Mouse (Mus musculus): ENCODE data around the gene Mknk2.

Gene Mknk2

DNA sequence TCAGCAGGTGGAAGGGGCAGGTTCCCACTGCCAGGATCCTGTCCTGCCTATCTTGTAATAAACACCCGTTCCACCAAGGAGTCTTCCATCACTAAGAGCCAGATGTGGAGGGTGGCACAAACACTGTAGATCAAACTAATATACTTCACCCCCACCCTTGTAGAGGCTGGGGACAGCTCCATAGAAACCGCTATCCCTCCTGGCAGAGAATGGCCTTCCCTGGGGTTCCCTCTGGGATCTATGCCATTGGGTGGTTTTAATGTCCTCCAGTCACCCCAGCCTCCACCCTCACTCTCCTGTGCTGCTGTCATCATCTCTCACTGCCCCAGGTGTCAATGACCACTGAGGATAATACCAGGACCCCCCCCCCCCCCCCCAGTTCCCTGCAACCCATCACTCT lies 7.4 kb downstream of the Mknk2 start:
- no peak for DNase-seq (ENCODE audit: low read depth in 2 of 2, low spot score in 2 of 2)

GRCm38 (mm10) chr10:80669737-80670485 lies 8.0 kb downstream of the Mknk2 start:
- DNase-seq (ENCODE audit: low read depth in 2 of 2, low spot score in 2 of 2): no peak

GRCm38 (mm10) chr10:80669018-80669417 lies 8.9 kb downstream of the Mknk2 start:
- no peak for DNase-seq (ENCODE audit: low read depth in 2 of 2, low spot score in 2 of 2)

- no peak for DNase-seq (ENCODE audit: low read depth in 2 of 2, low spot score in 2 of 2)
These were observed 9.3 kb downstream of the Mknk2 start for GRCm38 (mm10) chr10:80668614-80669013.

DNA sequence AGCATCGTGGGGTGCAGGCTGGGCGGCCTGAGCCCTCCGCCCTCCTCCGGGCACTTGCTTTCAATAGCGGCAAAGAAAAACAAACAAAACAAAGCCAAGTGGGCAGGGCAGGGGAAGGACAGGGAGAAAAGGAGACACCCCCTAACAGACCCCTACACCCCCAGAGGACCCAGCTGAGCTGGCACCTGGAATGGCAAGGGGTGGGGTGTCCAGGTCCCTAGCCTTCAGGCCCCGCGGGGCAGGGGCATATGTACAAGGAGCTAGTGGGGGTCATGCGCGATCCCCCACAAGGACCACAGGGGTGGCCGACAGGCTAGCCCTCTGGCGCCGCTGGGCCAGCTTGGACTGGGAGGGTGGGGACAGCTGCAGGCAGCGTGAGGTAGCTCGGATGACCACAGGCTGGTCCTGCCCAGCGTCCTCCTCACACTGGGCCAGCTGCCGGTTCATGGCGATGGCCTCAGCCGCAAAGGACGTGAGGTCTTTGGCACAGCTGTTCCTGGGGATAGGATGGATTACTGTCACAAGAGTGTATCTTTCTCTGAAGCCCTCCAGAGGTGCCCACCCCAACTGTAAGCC lies 11.0 kb downstream of the Mknk2 start:
- DNase-seq (ENCODE audit: low read depth in 2 of 2, low spot score in 2 of 2): no peak

GRCm38 (mm10) chr10:80665981-80666733 lies 11.8 kb downstream of the Mknk2 start:
- no peak for DNase-seq (ENCODE audit: low read depth in 2 of 2, low spot score in 2 of 2)

GRCm38 (mm10) chr10:80665459-80665858 lies 12.5 kb downstream of the Mknk2 start:
- DNase-seq (ENCODE audit: low read depth in 2 of 2, low spot score in 2 of 2): no peak

DNA sequence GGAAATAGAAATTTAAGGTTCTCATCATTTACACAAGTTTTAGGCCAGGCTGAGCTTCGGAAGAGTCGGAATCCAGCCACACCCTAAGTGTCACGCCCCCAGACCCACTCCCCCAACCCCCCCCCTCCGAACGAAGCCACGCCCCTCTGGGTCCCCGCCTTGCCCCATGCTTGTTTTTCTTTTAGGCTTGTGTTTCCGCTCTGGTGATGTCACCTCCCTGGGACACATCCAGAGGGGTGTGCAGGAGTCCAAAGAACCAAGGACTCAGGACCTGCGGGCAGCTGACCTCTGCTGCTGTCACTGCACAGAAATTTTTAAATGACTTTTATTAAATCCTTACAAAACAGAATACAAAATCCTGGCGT lies 12.9 kb downstream of the Mknk2 start:
- DNase-seq (ENCODE audit: low read depth in 2 of 2, low spot score in 2 of 2): no peak

GRCm38 (mm10) chr10:80664197-80665015 lies 13.5 kb downstream of the Mknk2 start:
- no peak for DNase-seq (ENCODE audit: low read depth in 2 of 2, low spot score in 2 of 2)

- DNase-seq (ENCODE audit: low read depth in 2 of 2, low spot score in 2 of 2): no peak
These were observed 14.3 kb downstream of the Mknk2 start for GRCm38 (mm10) chr10:80663485-80664196.

DNA sequence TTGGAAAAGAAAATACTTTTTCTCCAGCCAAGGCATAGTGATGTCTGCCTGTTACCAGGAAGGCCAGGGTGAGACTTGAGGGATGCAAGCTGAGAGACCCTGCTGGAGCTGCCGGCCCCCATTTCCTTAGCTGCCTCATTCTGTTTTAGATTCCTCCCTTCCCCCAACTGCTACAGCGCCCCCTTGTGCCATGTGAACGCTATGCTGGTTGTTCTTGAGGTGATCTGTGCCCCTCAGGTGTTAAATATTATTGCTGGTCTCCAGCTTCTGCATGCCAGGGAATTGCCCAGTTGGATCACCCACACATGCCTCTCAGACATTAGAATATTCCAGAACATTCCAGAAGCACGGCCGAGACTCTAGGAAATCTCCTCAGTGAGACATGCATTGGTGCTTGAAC lies 16.8 kb downstream of the Mknk2 start:
- peak; percentile 64 to 79 for DNase-seq (ENCODE audit: low read depth in 2 of 2, low spot score in 2 of 2)

- peak; percentile 54 to 69 for DNase-seq (ENCODE audit: low read depth in 2 of 2, low spot score in 2 of 2)
These were observed 18.7 kb downstream of the Mknk2 start for GRCm38 (mm10) chr10:80659213-80659612.

- DNase-seq (ENCODE audit: low read depth in 2 of 2, low spot score in 2 of 2): no peak
These were observed 19.1 kb downstream of the Mknk2 start for GRCm38 (mm10) chr10:80658841-80659202.

DNA sequence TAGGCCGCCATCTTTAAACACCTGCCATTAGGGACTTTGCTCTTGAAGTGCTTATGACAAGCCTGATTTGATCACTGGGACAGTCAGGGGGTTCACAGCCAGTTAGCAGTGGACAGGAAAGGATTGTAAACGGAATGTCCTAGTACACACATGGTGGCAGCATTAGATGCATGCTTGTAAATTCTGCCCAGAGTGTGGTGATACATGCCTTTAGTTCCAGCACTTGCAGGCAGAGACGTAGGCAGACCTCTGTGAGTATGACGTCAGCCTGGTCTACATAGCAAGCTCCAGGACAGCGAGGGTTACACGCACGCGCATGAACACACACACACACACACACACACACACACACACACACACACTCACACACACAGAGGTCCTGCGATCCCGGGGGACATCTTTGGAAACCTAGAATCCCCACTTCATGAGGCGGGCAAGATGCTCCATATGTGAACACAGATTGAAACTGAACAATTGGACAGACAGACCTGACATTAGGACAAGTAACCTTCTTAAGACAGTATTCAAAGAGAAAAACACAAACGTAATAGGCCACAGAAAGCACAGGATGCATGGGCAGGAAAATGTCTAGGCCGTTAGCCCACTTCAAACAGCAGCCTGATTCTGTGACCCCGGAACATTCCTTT lies 19.6 kb downstream of the Mknk2 start:
- DNase-seq (ENCODE audit: low read depth in 2 of 2, low spot score in 2 of 2): peak; percentile 51 to 58

DNA sequence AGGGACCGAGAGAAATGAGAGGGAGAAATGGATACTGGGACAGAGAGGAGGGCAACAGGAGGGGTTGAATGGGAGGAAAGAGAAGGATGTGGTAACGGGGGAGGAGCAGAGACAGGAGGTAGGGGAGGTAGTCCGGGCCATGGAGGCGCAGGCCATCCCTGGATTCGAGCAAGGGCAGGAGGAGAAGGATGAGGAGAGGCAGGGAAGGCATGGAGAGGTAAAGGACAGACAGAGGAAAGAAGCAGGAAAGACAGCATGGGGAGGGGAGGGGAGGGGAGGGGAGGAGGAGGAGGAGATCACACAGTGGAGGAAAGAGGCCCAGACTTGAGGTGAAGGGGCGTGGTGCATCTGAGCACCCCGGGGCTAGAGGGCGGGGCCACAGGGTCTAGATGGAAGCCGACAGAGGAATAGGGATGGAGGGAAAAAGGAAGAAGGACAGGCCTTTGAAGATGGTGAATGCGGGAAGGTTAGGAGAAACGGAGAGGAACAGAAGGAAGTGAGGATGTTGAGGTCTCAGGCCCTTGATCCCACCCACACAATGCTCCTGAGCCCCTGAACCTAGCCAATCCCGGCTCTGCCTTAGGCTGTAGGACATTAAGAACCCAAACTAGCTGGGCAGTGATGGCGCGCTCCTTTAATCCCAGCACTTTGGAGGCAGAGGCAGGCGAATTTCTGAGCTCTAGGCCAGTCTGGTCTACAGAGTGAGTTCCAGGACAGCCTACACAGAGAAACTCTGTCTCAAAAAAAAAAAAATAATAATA lies 20.9 kb downstream of the Mknk2 start, which contains the start of gene Btbd2:
Btbd2 (minus strand) TSS at position 209 of the 761 bp plus-strand sequence.
- DNase-seq (ENCODE audit: low read depth in 2 of 2, low spot score in 2 of 2): no peak

DNA sequence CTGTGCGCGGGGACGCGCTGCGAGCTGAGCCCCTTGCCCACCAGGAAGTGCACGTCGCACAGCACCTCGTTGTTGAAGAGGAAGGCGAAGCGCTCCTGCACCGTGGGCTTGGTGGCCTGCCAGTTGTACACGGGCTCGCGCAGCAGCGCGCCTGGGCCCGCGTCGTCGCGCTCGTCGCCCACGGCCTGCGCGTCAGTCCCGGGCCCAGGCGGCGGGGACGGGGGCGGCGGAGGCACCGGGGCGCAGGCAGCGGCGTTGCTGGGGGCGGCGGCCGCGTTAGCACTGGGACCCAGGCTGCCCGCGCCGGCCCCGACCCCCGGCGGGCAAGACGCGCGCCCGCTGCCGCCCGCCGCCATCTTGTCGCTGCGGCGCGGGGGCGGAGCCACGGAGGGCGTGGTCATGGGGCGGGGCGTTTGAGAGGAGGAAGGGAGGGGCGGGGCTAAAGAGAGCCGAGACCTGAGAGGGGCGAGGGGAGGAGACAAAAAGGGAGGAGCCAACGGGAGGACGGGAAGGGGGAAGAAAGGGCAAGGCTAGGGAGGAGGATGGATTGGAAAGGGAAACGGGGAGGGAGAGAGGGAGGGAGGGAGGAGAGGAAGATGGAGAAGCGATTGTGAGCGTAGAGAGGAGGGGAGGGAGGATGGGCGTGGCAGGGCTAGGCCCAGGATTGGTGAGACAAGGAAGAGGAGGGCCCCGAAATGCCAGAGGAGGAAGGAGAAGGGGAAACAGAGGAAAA lies 21.6 kb downstream of the Mknk2 start:
- DNase-seq (ENCODE audit: low read depth in 2 of 2, low spot score in 2 of 2): peak; percentile 80 to 92

GRCm38 (mm10) chr10:80655406-80656129 lies 22.3 kb downstream of the Mknk2 start:
- no peak for DNase-seq (ENCODE audit: low read depth in 2 of 2, low spot score in 2 of 2)

DNA sequence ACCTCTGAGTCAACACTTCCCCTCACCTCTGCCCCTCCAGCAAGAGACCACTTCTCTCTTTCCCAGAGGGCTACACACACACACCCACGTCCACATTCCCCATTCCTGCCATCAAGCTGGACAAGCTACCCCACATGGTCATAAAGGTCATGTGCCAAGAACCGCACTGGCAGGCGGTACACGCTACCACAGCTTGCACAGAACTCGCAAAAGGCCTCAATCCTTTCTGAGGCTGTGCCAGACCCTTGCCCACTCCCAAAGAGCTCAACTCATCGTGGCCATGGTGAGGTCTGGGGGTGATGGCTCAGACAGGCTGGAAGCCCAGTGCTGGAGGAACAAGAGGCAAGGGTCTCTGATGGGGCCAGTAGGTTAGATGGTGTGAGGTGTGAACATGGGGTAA lies 23.0 kb downstream of the Mknk2 start:
- no peak for DNase-seq (ENCODE audit: low read depth in 2 of 2, low spot score in 2 of 2)
